ENCODE assay signal across 23 mouse cellular contexts in genomic region chr5:72160781-72161485, GRCm38 (mm10). TPM values are rescaled to one million over a fixed set of nuclear protein-coding genes. Genes with fewer than 3 reads are reported as not detected.
DNase-seq lines count a peak whose midpoint lies in the region; ATAC-seq and TF ChIP-seq lines count a peak whose summit lies in the region.
"Had no signal": no experiment of that assay in that cellular context is flagged by ENCODE, and none has a peak within 500 bp of the region (broad histone marks: within the 10 kb centered on the region; RNA-seq: fewer than 3 reads in every experiment).

No protein-coding gene starts in this region.

- no peaks in the 10 kb centered on the region for H3K27me3 ChIP-seq in thymus, adult 2 months (ENCODE audit: control insufficient read depth, insufficient read depth, low read length)
- H3K27me3 ChIP-seq in midbrain, embryonic 13.5 days: no peaks in the 10 kb centered on the region
- no peaks in the 10 kb centered on the region for H3K27me3 ChIP-seq in lung, postnatal 0 days (replicated peaks; ENCODE audit: insufficient read depth, low read length)
- no peaks in the 10 kb centered on the region for H3K27me3 ChIP-seq in forebrain, embryonic 13.5 days
- H3K27me3 ChIP-seq: embryonic facial prominence, embryonic 13.5 days; hindbrain, embryonic 15.5 days had no signal

- no peak for TF ChIP-seq CTCF in thymus, adult 2 months (IDR thresholded peaks at IDR 0.05; ENCODE audit: borderline replicate concordance, control insufficient read depth, extremely low read depth, insufficient read depth, low read length, poor library complexity)
- no peak for TF ChIP-seq CTCF in bone marrow, adult 2 months (IDR thresholded peaks at IDR 0.05; ENCODE audit: control insufficient read depth, insufficient read depth, low read length)
- TF ChIP-seq CTCF in lung, postnatal 0 days (IDR thresholded peaks at IDR 0.05): no peak

- no peak overlapping the region for H3K4me2 ChIP-seq in midbrain, embryonic 13.5 days (replicated peaks)
- H3K4me2 ChIP-seq in lung, postnatal 0 days (replicated peaks; ENCODE audit: low read depth, low read length): no peak overlapping the region
- H3K4me2 ChIP-seq in forebrain, embryonic 13.5 days: no peak overlapping the region
- H3K4me2 ChIP-seq: embryonic facial prominence, embryonic 13.5 days; hindbrain, embryonic 15.5 days; midbrain, embryonic 11.5 days had no signal

- H3K9me3 ChIP-seq in midbrain, embryonic 13.5 days: no peaks in the 10 kb centered on the region
- no peaks in the 10 kb centered on the region for H3K9me3 ChIP-seq in lung, postnatal 0 days (ENCODE audit: low read length)
- no peaks in the 10 kb centered on the region for H3K9me3 ChIP-seq in forebrain, embryonic 13.5 days (replicated peaks)
- H3K9me3 ChIP-seq: embryonic facial prominence, embryonic 13.5 days; hindbrain, embryonic 15.5 days; limb, embryonic 10.5 days had no signal

- ATAC-seq in midbrain, embryonic 13.5 days: no peak
- ATAC-seq in lung, postnatal 0 days: no peak
- ATAC-seq in forebrain, embryonic 13.5 days: no peak

- no peak overlapping the region for H3K9ac ChIP-seq in midbrain, embryonic 13.5 days (replicated peaks)
- H3K9ac ChIP-seq in lung, postnatal 0 days (replicated peaks; ENCODE audit: low read depth): no peak overlapping the region
- no peak overlapping the region for H3K9ac ChIP-seq in forebrain, embryonic 13.5 days
- H3K9ac ChIP-seq: embryonic facial prominence, embryonic 13.5 days; hindbrain, embryonic 15.5 days; liver, embryonic 14.5 days had no signal

- WGBS in thymus, adult 2 months: 46% methylated on average over 11 of the region's 11 CpGs
- 52% methylated on average over 11 of the region's 11 CpGs for WGBS in bone marrow, adult 2 months
- 72% methylated on average over 9 of the region's 11 CpGs for WGBS in macrophage (ENCODE audit: missing documents)
- WGBS in midbrain, embryonic 13.5 days: 94% methylated on average over 11 of the region's 11 CpGs
- WGBS in lung, postnatal 0 days: 82% methylated on average over 11 of the region's 11 CpGs
- WGBS in forebrain, embryonic 13.5 days: 93% methylated on average over 11 of the region's 11 CpGs

- peaks cover 15% of the 10 kb centered on the region for H3K4me1 ChIP-seq in thymus, adult 2 months (replicated peaks; ENCODE audit: control insufficient read depth, insufficient read depth, low read length)
- H3K4me1 ChIP-seq in bone marrow, adult 2 months (ENCODE audit: control insufficient read depth, insufficient read depth, low read length): peaks cover 8% of the 10 kb centered on the region
- H3K4me1 ChIP-seq in midbrain, embryonic 13.5 days (replicated peaks): 0 out of 2 replicates have a peak, but pooled peaks cover 4% of the 10 kb centered on the region
- H3K4me1 ChIP-seq in lung, postnatal 0 days (ENCODE audit: insufficient read depth, low read depth, low read length): no peaks in the 10 kb centered on the region
- no peaks in the 10 kb centered on the region for H3K4me1 ChIP-seq in forebrain, embryonic 13.5 days
- H3K4me1 ChIP-seq: embryonic facial prominence, embryonic 13.5 days; limb, embryonic 10.5 days had no signal

- H3K27ac ChIP-seq in thymus, adult 2 months (ENCODE audit: control insufficient read depth, insufficient read depth, low read length): peak overlapping the region; percentile 78
- H3K27ac ChIP-seq in bone marrow, adult 2 months (ENCODE audit: control insufficient read depth, insufficient read depth, low read depth, low read length, poor library complexity): peak overlapping the region; percentile 8; the same call in 1 of the 2 replicates
- H3K27ac ChIP-seq in macrophage: peak overlapping the region; percentile 34
- no peak overlapping the region for H3K27ac ChIP-seq in midbrain, embryonic 13.5 days
- H3K27ac ChIP-seq in lung, postnatal 0 days (ENCODE audit: low read length): no peak overlapping the region
- H3K27ac ChIP-seq in forebrain, embryonic 13.5 days: no peak overlapping the region
- H3K27ac ChIP-seq: embryonic facial prominence, embryonic 13.5 days; heart, adult 2 months; hindbrain, embryonic 15.5 days; limb, embryonic 10.5 days; liver, embryonic 14.5 days had no signal

- peak; percentile 35 for DNase-seq in thymus, adult 2 months
- no peak for DNase-seq in thymus, adult 18-20 months
- peak; percentile 26 for DNase-seq in thymus, postnatal 25 days
- DNase-seq in lung, postnatal 0 days (ENCODE audit: low spot score): no peak
- DNase-seq: adrenal gland, postnatal 14 days; cerebellum, adult 8-10 months; gastrocnemius, postnatal 10 days; heart, adult 2 months; heart, postnatal 10 days; kidney, adult 8-10 months; kidney, postnatal 4 days; lung, postnatal 14 days; retina, postnatal 1 day; right cerebral cortex, postnatal 4 days had no signal

- no peak for TF ChIP-seq POLR2A in thymus, adult 2 months (IDR thresholded peaks at IDR 0.05; ENCODE audit: control insufficient read depth, extremely low read depth, insufficient read depth, low read length, poor library complexity)
- TF ChIP-seq POLR2A in bone marrow, adult 2 months (IDR thresholded peaks at IDR 0.05; ENCODE audit: borderline replicate concordance, control insufficient read depth, low read depth, low read length): no peak

- H3K79me2 ChIP-seq in macrophage (ENCODE audit: inconsistent target): peaks cover 68% of the 10 kb centered on the region

- H3K36me3 ChIP-seq in thymus, adult 2 months (ENCODE audit: control insufficient read depth, insufficient read depth, low read length): peaks cover 34% of the 10 kb centered on the region
- H3K36me3 ChIP-seq in macrophage (ENCODE audit: inconsistent target): peaks cover 52% of the 10 kb centered on the region
- peaks cover 54% of the 10 kb centered on the region for H3K36me3 ChIP-seq in midbrain, embryonic 13.5 days
- peaks cover 19% of the 10 kb centered on the region for H3K36me3 ChIP-seq in lung, postnatal 0 days (ENCODE audit: insufficient read depth, low read length)
- peaks cover 66% of the 10 kb centered on the region for H3K36me3 ChIP-seq in forebrain, embryonic 13.5 days (ENCODE audit: poor library complexity, severe bottlenecking)

- no peak for TF ChIP-seq EP300 in lung, postnatal 0 days (IDR thresholded peaks at IDR 0.05)

- no peak overlapping the region for H3K4me3 ChIP-seq in thymus, adult 2 months (ENCODE audit: control insufficient read depth, insufficient read depth, low read length)
- no peak overlapping the region for H3K4me3 ChIP-seq in bone marrow, adult 2 months (replicated peaks; ENCODE audit: control insufficient read depth, low read depth, low read length)
- no peak overlapping the region for H3K4me3 ChIP-seq in macrophage (ENCODE audit: inconsistent target)
- no peak overlapping the region for H3K4me3 ChIP-seq in midbrain, embryonic 13.5 days (replicated peaks)
- H3K4me3 ChIP-seq in lung, postnatal 0 days (ENCODE audit: low read depth, low read length): no peak overlapping the region
- H3K4me3 ChIP-seq in forebrain, embryonic 13.5 days: no peak overlapping the region
- H3K4me3 ChIP-seq: embryonic facial prominence, embryonic 13.5 days; heart, adult 2 months; hindbrain, embryonic 15.5 days; limb, embryonic 10.5 days had no signal

RNA-seq across cellular contexts. Expression of gene Commd8, which starts 7.1 kb away (rescaled TPM):
- polyA plus RNA-seq in thymus, adult 2 months (2012; rRNA removed): 7.0 and 7.9 TPM in 2 replicates
- 41.6 and 46.6 TPM in 2 replicates for polyA plus RNA-seq in bone marrow, adult 2 months (2011; ENCODE audit: insufficient read depth, insufficient read length, low replicate concordance, missing spikeins)
- total RNA-seq in macrophage (2018; cell fraction: chromatin; rRNA removed): 10 to 100 TPM; 16.9 to 62.7 (median 34.1) TPM
- 100 to 1,000 TPM in 12 of 26 experiments, 10 to 100 TPM in 14; 59.2 to 118 (median 98.0) TPM for total RNA-seq in macrophage (2018; cell fraction: cytosol; rRNA removed)
- 10 to 100 TPM; 24.0 to 62.5 (median 41.5) TPM for total RNA-seq in macrophage (2018; cell fraction: nucleus; rRNA removed)
- polyA plus RNA-seq in macrophage (2018): 80.1 to 106 TPM (median 93.1 TPM) in 3 replicates
- polyA plus RNA-seq in midbrain, embryonic 13.5 days (2015; fragmentation: Nextera tagmentation; extraction: Ambion mirVana): 147 and 160 TPM in 2 replicates
- 106 and 109 TPM in 2 replicates for polyA plus RNA-seq in lung, postnatal 0 days (2015; fragmentation: Nextera tagmentation; extraction: Ambion mirVana)
- polyA plus RNA-seq in forebrain, embryonic 13.5 days (2015; fragmentation: Nextera tagmentation; extraction: Ambion mirVana): 157 and 167 TPM in 2 replicates

Comparison
In these comparisons a context has a peak if more than half of its experiments do, and no peak if none do; other contexts are left out.
1. DNase-seq: peak in thymus, adult 2 months (single experiment) and thymus, postnatal 25 days (single experiment); none in thymus, adult 18-20 months (0 of 2) and lung, postnatal 0 days (single experiment).
2. H3K27ac ChIP-seq: peak in thymus, adult 2 months (single experiment), bone marrow, adult 2 months (single experiment) and macrophage (single experiment); none in midbrain, embryonic 13.5 days (single experiment), lung, postnatal 0 days (single experiment) and forebrain, embryonic 13.5 days (single experiment).